Mouse (Mus musculus) C2C12 (cell line): ENCODE data around the gene Haus3.

Experiments
- CTCF ChIP-seq: IDR thresholded peaks from one replicate; pipeline ENCODE4 v1.5.1; 2011; ENCODE audit not compliant: control insufficient read depth, insufficient read depth, insufficient read length
- MAX ChIP-seq: IDR thresholded peaks from one replicate; pipeline ENCODE4 v1.6.1; 2011; ENCODE audit warnings: mild to moderate bottlenecking, control low read depth
- MYOD1 ChIP-seq: IDR thresholded peaks from one replicate; pipeline ENCODE4 v1.6.1; 2011; ENCODE audit warnings: low read depth; ENCODE audit not compliant: control insufficient read depth, insufficient read length
- MYOG ChIP-seq: IDR thresholded peaks from one replicate; pipeline ENCODE4 v1.6.1; 2011; ENCODE audit not compliant: control insufficient read depth, insufficient read length; ENCODE audit errors: extremely low read depth
- USF1 ChIP-seq: IDR thresholded peaks from one replicate; pipeline ENCODE4 v1.6.1; 2011; ENCODE audit warnings: low read depth, mild to moderate bottlenecking, control low read depth, moderate library complexity

- TF ChIP-seq MYOG (no peak), CTCF (no peak), MAX (no peak), USF1 (no peak), MYOD1 (no peak)
Measured at GRCm38 (mm10) chr5:34191843-34192242, 22.5 kb upstream of the Haus3 start.
